Mouse (Mus musculus): ENCODE measurements at regions not wholly inside any gene's neighbourhood (a gene's known extent, or its start where the extent isn't known, plus 50 kb on each side); places are given as distances from the start of the nearest gene placed in this dataset.

DNA sequence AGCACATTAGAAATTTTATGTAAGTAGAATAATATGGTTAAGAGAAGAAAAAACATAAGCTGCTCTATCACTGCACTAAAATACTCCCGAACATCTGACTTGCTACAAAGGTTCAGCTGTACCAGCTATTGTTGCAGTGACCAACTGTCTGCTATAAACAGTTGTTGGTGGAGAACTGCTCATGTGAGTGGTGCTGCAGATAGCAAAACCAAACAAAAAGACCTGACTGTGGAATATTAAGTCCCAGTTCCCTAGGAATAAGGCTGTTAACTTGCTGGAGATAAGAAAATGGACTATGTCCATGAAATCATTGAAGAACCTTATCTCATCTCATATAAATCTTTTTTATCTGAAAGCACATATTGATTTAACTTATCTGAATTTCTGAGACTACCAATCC is 726.9 kb downstream of the 4931400O07Rik start:
- no peak overlapping the region for H3K4me3 ChIP-seq (replicated peaks)
- H3K27ac ChIP-seq = no peak overlapping the region
- H3K27me3 ChIP-seq (replicated peaks) = no peaks in the 10 kb centered on the region
- H3K9me3 ChIP-seq = no peaks in the 10 kb centered on the region
- 75% methylated on average over 1 of the region's 1 CpGs for WGBS
- no peaks in the 10 kb centered on the region for H3K36me3 ChIP-seq
- H3K9ac ChIP-seq = no peak overlapping the region
- no peak overlapping the region for H3K4me2 ChIP-seq (replicated peaks)
- peak; percentile 91 for ATAC-seq
- no peaks in the 10 kb centered on the region for H3K4me1 ChIP-seq (replicated peaks)
